Mouse (Mus musculus) fat pad, adult 2 months (tissue): ENCODE results near the gene Itpr1.

Experiments
- DNase-seq: peaks from one replicate; pipeline ENCODE4 v3.0.0-alpha.2; 2011; ENCODE audit warnings: low read depth, low spot score; ENCODE audit errors: extremely low read depth

The Itpr1 gene

GRCm38 (mm10) chr6:108274364-108275084 is 61.6 kb downstream of the Itpr1 start:
- no peak for DNase-seq

- DNase-seq, result no peak
These were observed 64.1 kb downstream of the Itpr1 start for GRCm38 (mm10) chr6:108276880-108277507.

DNA sequence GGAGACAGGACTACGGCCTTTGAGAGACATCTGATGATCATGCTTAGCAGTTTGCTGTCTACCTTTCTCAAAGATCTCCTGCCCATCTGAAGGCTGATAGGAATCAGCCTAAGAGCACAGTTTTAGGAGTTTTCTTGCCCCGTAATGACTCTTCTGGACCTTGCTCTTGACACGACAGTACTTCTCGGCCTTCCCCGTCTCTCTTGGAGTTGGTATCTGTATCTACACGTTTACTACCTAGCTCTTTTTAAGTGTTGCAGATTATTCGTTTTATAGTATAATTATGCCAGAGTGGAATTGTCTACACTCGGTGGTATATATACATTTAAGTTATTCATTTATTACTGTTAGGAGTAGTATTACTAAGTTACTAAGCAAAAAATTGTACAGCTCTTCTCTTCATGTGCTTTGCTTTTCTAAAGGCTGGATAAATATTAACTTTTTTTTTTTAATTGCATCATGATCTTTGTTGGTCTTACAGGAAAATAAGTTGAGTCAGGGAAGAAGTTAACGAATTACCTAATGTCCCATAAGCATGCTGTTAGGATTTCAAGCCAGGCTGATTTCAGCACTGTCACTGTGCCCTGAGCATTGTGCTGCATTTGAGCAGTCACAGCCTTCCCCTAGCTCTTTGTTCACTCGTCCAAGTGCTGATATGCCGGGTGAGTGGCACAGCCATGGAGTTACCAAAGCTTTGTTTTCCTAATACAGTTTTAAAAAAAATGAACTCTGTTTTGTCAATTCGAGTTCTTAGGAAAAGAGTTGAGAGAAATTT is 64.9 kb downstream of the Itpr1 start:
- no peak for DNase-seq

GRCm38 (mm10) chr6:108278826-108279630 is 66.1 kb downstream of the Itpr1 start:
- DNase-seq, result no peak

DNA sequence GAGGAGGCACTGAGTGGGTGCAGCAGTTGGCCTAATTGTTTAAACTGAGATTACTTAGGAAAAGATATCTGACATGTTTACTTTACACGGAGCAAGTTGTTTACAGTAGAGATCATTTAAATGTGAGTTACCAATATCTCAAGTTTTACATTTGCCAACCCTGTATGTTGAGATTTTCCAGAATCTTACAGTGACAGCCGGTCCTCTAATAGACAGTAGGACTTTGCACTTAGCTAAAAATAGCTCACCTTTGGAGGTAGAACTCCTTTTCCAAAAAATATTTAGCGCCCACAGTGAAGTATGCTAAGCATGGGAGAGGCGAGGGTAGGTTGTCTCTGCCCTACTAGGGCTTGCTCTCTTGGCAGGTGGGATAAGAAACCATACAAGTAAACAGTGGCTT is 69.2 kb downstream of the Itpr1 start:
- DNase-seq, result no peak

GRCm38 (mm10) chr6:108282621-108283020 is 69.7 kb downstream of the Itpr1 start:
- no peak for DNase-seq

- no peak for DNase-seq
These were observed 71.8 kb downstream of the Itpr1 start for GRCm38 (mm10) chr6:108284688-108285087.

GRCm38 (mm10) chr6:108288979-108289378 is 76.1 kb downstream of the Itpr1 start:
- DNase-seq, result no peak

GRCm38 (mm10) chr6:108290978-108291377 is 78.1 kb downstream of the Itpr1 start:
- peak; percentile 3 for DNase-seq

- DNase-seq, result peak; percentile 40
These were observed 78.7 kb downstream of the Itpr1 start for GRCm38 (mm10) chr6:108291556-108291955.

GRCm38 (mm10) chr6:108301856-108302255 is 89.0 kb downstream of the Itpr1 start:
- DNase-seq, result no peak

DNA sequence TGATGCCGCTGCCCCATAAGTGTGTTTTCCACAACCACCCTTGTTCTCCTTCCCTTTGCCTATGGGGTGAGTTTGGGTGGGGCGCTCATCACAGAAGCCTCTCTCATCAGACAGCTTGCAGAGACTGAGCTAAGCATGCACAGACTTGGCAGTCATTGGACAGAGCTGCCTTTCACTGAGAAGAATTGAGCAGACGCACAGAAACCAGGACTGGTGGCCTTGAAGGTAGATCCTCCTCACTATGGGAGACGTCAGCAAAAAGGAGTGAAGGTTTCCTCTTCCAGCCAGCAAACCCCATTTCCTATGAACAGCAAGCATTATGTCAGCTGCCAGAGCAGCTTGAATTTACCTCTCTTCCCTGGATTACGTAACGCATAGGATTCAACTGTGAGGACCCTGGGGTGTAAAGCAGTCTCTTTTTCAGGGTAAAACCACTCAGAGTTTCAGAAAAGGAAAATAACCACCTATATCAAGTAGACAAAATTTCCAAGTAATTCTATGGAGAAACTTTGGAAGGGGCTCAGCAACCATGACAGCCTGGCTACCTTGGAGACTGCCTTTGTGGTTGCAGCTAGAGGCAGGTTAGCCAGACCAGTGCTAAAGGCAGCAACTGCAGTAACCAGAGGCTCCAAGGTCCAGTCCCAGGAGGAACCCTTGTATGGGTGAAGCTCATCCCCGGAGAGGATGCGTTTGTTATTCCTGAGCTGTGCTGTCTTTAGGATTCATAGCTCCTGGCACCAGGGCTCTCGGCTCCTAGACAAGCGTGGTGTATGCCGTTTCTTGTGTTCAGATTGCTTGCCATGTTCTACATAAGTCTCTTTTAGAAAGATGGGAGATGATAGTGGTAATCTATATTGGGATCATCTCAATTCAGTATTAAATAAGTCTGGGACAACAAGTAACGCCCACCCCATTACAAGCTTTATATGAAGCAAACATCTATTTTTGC is 91.0 kb downstream of the Itpr1 start:
- no peak for DNase-seq

- no peak for DNase-seq
These were observed 92.4 kb downstream of the Itpr1 start for GRCm38 (mm10) chr6:108305171-108305779.

DNA sequence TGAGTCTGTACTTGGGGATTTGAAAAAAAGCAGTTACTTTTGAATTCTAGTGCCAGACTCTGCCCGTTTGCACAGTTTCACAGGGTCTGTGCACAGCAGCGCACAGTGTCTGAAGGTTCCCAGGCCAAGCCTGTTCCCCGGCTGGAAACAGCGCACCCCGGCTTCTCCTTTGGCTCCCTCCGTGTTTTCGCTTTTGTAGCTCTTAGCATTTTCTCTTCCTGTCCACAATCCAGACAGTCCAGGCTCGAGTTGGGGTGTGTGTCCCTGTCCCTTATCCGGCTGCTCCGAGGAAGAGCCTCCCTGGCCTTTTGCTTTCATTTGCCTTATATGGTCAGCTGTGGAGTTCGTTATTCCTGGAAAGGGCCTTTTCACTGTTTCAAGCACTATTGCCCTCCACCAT is 93.3 kb downstream of the Itpr1 start:
- no peak for DNase-seq

- DNase-seq, result no peak
These were observed 94.2 kb downstream of the Itpr1 start for GRCm38 (mm10) chr6:108306910-108307584.

DNA sequence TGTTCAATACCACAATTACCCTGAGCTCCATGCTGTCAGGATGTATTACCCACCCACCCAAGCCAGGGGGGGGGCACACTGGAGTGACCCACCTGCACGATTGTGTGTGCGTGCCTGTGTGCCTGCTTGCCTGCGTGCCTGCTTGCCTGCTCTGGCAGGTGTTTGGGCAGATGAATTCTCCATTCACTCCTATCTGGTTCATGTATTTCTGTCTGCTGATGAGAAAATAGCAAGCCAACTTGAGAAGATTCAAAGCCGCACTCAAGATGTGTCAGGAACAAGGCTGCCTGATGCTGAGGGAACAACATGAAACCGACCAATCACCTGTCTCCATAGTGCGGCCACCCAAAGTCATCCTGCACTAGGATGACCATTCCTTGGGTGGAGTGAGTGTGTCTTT is 94.9 kb downstream of the Itpr1 start:
- no peak for DNase-seq

DNA sequence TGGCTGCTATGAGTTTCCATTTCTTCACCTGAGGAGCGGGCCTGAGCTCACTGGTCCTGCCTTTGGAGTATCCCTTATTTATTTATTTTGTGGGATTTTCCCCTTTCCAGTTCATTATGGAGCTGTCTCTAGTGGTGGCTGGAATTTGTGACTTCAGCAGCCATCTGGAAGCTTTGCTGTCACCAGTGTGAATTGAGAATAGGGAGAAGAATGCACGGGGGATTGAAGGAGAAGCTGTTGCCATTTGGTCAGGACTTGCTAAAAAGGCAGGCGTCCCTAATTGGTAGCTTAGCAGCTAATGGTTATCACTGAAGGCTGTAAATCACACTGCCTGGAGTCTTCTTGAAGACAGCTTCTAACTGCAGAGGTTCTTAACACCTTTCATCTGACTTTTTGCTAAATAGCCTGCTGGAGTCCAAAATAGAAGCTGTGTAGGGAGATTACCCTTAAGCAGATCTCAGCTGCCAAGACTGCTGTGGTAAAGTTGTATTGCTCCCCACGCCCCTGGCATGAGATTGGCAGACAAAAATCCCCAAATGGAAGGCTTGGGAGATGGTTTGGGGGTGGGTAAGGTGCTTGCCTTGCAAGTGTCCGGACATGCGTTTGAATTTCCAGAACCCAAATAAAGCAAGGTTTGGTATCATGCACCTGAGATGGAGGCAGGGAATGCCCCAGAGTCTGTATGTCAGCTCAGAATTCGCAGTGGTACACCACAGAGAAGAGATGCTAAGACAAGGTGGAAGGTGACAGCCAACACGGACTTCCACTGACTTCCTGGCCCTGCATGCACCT is 96.7 kb downstream of the Itpr1 start:
- DNase-seq, result no peak

DNA sequence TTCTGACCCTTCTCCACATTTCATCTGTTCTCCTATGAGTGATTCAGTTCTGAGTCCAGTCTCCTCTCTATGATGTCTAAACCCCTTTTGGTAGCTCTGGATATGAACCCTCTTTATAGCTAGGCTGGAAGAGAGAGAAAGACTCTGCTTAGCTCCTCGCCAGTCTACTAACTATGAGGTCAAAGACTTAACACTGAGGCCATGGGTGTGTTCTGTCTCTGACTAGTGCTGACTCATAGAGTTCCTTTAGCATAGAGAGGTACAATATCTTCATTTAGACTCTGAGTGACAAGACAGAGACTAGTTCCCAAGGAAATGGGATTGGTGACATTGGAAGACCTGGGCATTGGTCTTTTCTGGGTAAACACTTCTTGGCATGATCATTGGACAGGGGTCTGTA is 100.2 kb downstream of the Itpr1 start:
- DNase-seq, result no peak
